Mouse (Mus musculus): Measurements from ENCODE around the gene Efhc2. TPM values are rescaled to one million over a fixed set of nuclear protein-coding genes. Genes with fewer than 3 reads are reported as not detected.
A peak's percentile ranks its signal among the peaks of the same experiment; 100 is the strongest.

Efhc2 gene
- polyA plus RNA-seq, 1 experiment: 1.5 TPM

GRCm38 (mm10) chrX:17213515-17213914, 105.7 kb downstream of the Efhc2 start:
- no peaks in the 10 kb centered on the region for H3K27me3 ChIP-seq (ENCODE audit: control insufficient read depth, insufficient read depth, low read length, poor library complexity, severe bottlenecking)
- no peak overlapping the region for H3K4me3 ChIP-seq (ENCODE audit: low read depth, low read length)
- no peaks in the 10 kb centered on the region for H3K9me3 ChIP-seq (replicated peaks; ENCODE audit: control insufficient read depth, insufficient read depth, low read length, poor library complexity, severe bottlenecking)
- no peak overlapping the region for H3K27ac ChIP-seq (ENCODE audit: insufficient read depth, low read length)
- H3K9ac ChIP-seq (ENCODE audit: low read depth, poor library complexity, severe bottlenecking): no peak overlapping the region
- H3K4me1 ChIP-seq (ENCODE audit: control insufficient read depth, insufficient read depth, low read length): no peaks in the 10 kb centered on the region
- H3K36me3 ChIP-seq (ENCODE audit: control insufficient read depth, insufficient read depth, low read length, poor library complexity, severe bottlenecking): no peaks in the 10 kb centered on the region
- TF ChIP-seq POLR2A (IDR thresholded peaks at IDR 0.05; ENCODE audit: insufficient read depth, low read length) (no peak), EP300 (IDR thresholded peaks at IDR 0.05; ENCODE audit: insufficient read depth, low read depth, low read length) (no peak), CTCF (IDR thresholded peaks at IDR 0.05; ENCODE audit: low read depth, low read length) (no peak)

DNA sequence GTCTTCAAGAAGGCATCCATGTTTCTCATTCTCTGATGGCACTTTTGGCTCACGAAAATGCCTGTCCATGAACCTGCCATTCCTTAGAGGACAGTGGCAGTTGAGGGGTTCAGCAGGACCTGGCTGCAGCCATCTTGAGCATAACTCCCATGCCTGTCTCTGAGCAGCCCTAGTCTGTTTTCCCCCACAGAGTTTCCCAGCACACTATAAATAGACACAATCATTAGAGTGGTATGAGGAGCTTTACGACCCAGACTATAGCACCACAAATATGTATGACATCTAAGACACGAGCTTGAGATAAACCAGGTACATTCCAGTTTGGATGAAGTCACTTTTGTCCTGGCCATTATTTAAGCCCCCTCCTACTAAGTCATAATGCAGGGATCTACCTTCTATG, 143.4 kb downstream of the Efhc2 start:
- Histone ChIP-seq H3K27me3 (ENCODE audit: control insufficient read depth, insufficient read depth, low read length, poor library complexity, severe bottlenecking) (no peaks in the 10 kb centered on the region), H3K4me1 (ENCODE audit: control insufficient read depth, insufficient read depth, low read length) (no peaks in the 10 kb centered on the region), H3K4me3 (ENCODE audit: low read depth, low read length) (no peak overlapping the region), H3K27ac (ENCODE audit: insufficient read depth, low read length) (no peak overlapping the region), H3K36me3 (ENCODE audit: control insufficient read depth, insufficient read depth, low read length, poor library complexity, severe bottlenecking) (no peaks in the 10 kb centered on the region), H3K9ac (ENCODE audit: low read depth, poor library complexity, severe bottlenecking) (no peak overlapping the region), H3K9me3 (replicated peaks; ENCODE audit: control insufficient read depth, insufficient read depth, low read length, poor library complexity, severe bottlenecking) (no peaks in the 10 kb centered on the region)
- TF ChIP-seq CTCF (IDR thresholded peaks at IDR 0.05; ENCODE audit: low read depth, low read length): no peak
- TF ChIP-seq EP300 (IDR thresholded peaks at IDR 0.05; ENCODE audit: insufficient read depth, low read depth, low read length): no peak
- no peak for TF ChIP-seq POLR2A (IDR thresholded peaks at IDR 0.05; ENCODE audit: insufficient read depth, low read length)

GRCm38 (mm10) chrX:17165638-17166037, 153.5 kb downstream of the Efhc2 start:
- Histone ChIP-seq H3K9me3 (replicated peaks; ENCODE audit: control insufficient read depth, insufficient read depth, low read length, poor library complexity, severe bottlenecking) (no peaks in the 10 kb centered on the region), H3K4me3 (ENCODE audit: low read depth, low read length) (no peak overlapping the region), H3K27ac (ENCODE audit: insufficient read depth, low read length) (no peak overlapping the region), H3K4me1 (ENCODE audit: control insufficient read depth, insufficient read depth, low read length) (no peaks in the 10 kb centered on the region), H3K9ac (ENCODE audit: low read depth, poor library complexity, severe bottlenecking) (no peak overlapping the region), H3K27me3 (ENCODE audit: control insufficient read depth, insufficient read depth, low read length, poor library complexity, severe bottlenecking) (no peaks in the 10 kb centered on the region), H3K36me3 (ENCODE audit: control insufficient read depth, insufficient read depth, low read length, poor library complexity, severe bottlenecking) (no peaks in the 10 kb centered on the region)
- peak; percentile 29 for TF ChIP-seq CTCF (IDR thresholded peaks at IDR 0.05; ENCODE audit: low read depth, low read length)
- TF ChIP-seq POLR2A (IDR thresholded peaks at IDR 0.05; ENCODE audit: insufficient read depth, low read length): no peak
